Mouse (Mus musculus) cerebellum, adult (tissue): ENCODE results near the gene Tubb5.

Experiments used
- ATAC-seq: cut with Nextera tagmentation; 2 replicates; pipeline ENCODE4 v1.9.2; 2017; ENCODE audit warnings: mild to moderate bottlenecking, moderate library complexity, mixed read lengths; ENCODE audit not compliant: insufficient number of reproducible peaks, low FRiP score, low TSS enrichment

Tubb5 gene

DNA sequence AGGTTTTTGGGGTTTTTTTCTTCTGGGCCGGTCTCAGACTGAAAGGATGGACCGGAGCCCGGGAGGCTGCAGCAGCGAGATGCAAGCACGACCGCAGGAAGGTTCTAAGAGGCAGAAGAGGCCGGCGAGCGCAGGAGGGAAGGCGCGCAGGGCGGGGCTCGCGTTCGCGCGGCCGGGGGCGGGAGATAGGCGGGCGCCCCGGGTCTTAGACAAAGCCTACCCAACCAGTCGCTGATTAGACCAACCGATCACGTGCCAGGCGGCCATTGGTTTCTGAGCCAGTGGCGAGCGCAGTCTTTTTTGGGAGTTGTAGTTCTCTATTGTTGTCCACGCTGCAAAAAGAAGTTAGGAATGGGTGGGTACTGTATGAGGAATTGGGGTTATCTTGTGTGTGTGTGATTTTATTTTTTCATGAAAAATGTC is at the start of gene Tubb5:
Gene Tubb5, minus strand, starts transcription at position 185 of the 423 bp plus-strand sequence.
- peak; percentile 64 for ATAC-seq

DNA sequence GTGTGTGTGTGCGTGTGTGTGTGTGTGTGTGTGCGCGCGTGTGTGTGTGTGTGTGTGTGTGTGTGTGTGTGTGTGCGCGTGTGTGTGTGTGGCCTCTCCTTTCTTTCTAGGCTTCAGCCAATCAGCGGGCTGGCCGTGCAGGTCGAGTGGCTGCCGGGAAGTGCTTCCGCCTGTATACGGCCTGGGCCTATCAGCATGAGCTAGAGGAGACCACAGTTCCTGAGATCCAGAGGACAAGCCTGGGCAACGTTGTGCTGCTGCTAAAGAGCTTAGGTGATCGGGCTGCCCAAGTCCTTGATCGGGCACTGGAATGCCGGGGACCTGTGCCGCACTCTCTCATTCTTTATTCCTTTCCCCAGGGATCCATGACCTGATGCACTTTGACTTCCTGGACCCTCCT is 49.6 kb upstream of the Tubb5 start:
- no peak for ATAC-seq

- no peak for ATAC-seq
Observed at GRCm38 (mm10) chr17:35883777-35884176, 45.7 kb upstream of the Tubb5 start.

GRCm38 (mm10) chr17:35882924-35883323 is 44.8 kb upstream of the Tubb5 start:
- ATAC-seq: no peak

DNA sequence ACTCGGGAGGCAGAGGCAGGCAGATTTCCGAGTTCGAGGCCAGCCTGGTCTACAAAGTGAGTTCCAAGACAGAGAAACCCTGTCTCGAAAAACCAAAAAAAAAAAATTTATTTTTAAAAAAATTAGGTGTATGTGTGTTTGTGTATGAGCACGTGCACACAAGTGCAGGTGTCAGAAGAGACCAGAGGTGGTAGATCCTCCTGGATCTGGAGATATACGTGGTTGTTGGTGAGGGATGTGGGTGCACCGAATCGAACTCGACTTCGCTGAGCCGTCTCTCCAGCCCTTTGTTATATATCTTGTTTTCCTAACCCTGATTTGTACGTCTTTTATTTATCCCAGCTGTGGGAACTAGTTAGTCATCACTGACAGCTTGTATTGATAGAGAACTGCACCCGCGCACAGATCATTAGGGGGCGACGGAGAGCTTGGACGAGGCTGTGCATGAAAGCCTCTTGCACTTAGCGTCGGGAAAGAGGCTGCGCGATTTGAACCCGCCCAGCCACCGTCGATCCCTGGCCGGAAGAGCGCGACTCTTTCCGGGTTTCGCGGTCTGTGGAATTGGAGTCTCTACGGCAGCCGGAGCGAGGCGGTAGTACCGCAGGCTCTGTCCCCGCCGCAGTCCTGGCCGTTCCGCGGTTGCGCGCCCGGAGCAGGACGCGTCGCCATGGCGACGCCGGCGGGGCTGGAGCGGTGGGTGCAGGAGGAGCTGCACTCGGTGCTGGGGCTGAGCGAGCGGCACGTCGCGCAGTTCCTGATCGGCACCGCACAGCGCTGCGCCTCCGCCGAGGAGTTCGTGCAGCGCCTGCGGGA is 41.3 kb upstream of the Tubb5 start, which contains the start of gene Dhx16:
Gene Dhx16, plus strand, starts transcription at position 575 of the 813 bp plus-strand sequence.
- peak; percentile 88 for ATAC-seq

GRCm38 (mm10) chr17:35874721-35875120 is 36.6 kb upstream of the Tubb5 start:
- ATAC-seq: no peak

- peak; percentile 81; the same call in 1 of the 2 replicates for ATAC-seq
Observed at GRCm38 (mm10) chr17:35873774-35874519, 35.8 kb upstream of the Tubb5 start.

GRCm38 (mm10) chr17:35870884-35871696 is 33.0 kb upstream of the Tubb5 start:
- ATAC-seq: no peak

DNA sequence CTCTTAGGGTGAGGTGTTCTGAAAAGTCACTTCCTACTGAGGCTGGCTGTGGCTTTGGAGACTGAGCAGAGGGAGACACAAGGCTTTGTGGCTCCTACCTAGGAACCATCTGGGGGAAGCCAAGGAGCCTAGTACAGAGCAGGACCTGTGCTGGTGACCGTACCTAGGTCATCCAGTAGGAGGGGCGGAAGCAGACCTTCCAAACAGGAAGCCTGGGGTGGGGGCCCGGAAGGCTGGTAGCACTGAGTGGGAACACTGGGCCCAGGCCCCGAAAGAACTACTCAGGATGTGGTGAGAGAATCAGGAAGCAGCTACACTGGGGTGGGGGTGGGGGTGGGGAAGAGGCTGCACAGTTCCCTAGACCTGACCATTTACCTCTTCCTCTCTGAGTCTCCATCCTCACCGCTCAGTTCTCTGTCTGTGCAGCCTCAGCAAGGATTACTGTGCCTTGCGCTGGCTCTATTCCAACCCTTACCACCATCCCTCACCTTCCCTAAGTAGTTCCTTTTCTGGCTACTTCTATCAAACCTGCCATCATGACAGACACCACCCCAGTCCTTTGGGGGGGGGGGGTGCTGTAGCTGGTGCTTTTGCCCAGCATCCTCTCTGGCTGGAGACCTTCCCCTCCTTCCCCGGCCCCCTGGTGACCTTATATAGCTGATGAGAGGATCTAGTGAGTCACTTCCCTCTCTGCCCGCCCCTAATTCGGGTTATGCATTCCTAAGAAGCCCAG is 32.2 kb upstream of the Tubb5 start:
- ATAC-seq: no peak

- no peak for ATAC-seq
Observed at GRCm38 (mm10) chr17:35869346-35870067, 31.4 kb upstream of the Tubb5 start.

DNA sequence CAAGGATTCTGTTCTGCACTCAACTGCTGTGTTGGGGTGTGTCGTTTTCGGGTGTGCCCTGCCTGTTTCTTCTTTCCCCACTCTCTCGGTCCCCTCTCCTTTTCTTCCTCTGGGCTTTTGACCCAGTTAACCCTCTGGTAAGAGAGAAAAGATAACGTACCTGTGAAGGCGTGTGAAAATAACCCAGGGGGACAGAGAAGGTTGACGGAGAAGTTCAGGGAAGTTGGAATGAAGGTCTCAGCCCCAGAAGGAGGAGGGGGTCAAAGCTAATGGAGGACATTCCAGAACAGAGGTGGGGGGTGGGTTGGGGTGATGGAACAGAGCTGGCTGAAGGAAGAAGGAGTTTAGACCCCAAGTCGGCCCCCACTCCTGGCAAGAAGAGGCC is 30.8 kb upstream of the Tubb5 start:
- no peak for ATAC-seq

DNA sequence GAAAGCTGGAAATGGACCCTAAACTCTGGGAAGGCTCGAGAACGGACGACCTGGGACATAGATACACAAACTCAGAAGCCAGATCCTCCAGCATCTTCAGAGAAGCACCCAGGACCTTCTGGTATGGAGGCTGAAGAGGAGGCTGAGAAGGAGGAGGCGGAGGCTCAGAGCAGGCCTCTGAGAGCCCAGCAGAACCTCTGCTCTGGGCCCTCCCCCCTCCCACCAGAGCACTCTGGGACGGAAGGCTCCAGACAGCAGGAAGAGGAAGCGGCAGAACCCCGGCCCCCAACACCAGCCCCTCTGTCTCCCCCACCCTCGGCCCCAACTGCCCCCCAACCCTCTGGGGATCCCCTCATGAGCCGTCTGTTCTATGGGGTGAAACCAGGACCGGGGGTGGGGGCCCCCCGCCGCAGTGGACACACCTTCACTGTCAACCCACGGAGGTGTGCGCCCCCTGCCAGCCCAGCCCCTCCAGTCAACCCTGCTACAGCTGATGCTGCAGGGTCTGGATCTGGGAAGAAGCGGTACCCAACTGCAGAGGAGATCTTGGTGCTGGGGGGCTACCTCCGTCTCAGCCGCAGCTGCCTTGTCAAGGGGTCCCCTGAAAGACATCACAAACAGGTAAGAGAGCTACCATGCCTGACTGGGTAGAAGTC is 30.2 kb upstream of the Tubb5 start:
- no peak for ATAC-seq

DNA sequence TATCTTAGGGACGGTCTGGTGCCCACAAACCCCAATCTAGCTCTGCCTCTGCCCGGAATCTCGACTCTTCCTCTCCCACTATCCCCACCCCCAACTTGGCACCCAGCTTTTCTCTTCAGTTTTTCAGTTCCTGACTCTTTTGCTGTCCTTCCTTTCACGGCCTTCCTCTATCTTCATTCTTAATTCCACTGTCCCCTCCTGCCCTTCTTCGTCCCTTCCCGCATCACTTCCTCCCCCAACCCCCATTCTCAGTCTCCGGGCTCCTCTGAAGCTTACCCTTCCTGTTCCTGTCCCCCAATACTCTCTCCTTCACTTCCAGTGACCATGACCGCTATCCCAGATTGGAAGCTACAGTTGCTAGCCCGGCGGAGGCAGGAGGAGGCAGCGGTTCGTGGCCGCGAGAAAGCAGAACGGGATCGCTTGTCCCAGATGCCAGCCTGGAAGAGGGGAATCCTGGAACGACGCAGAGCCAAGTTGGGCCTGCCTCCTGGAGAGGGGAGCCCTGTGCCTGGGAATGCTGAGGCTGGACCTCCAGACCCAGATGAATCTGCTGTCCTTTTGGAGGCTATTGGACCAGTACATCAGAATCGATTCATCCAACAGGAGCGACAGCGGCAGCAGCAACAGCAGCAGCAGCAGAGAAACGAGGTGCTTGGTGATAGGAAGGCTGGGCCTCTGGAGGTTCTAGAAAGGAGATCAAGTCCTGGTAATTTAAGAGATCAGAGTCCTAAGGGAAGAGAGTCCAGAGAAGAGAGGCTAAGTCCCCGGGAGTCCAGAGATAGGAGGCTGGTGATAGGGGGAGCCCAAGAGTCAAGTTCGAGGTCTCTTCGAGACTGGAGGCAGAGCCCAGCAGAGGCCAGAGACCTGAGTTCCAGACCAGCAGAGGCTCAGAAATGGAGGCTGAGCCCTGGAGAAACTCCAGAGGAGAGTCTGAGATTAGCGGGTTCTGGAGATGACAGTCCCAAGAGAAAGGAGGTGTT is 29.1 kb upstream of the Tubb5 start:
- no peak for ATAC-seq

DNA sequence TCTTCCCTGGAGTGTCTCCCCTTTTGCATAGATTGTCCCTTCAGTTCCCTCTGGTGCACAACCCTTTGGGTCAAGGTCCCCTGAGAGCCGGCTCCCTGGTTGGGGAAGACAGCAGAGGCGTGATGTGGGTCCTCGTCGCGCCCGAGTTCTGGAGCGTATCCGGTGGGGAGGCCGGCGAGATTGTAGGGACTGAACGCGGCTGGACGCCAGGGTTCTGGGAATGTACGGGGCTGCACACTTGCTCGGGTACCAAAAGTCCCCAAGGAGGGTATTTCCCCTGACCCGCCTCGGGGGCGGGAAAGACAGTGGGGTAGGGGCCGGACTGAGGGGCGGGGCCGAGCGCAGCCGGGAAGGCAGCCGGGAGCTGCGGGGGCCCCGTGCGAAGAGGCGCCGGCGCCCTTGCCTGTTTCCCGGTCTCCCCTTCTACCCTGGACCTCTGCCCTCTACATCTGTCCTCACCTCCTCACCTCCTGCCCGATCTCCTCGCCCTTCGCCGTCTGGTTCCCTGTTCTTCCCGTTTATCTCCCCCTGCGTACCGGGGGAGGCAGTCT is 28.2 kb upstream of the Tubb5 start:
- no peak for ATAC-seq

GRCm38 (mm10) chr17:35865481-35866280 is 27.6 kb upstream of the Tubb5 start, which contains the start of gene Ppp1r18:
Gene Ppp1r18, plus strand, starts transcription at chr17:35865593.
- ATAC-seq: no peak

DNA sequence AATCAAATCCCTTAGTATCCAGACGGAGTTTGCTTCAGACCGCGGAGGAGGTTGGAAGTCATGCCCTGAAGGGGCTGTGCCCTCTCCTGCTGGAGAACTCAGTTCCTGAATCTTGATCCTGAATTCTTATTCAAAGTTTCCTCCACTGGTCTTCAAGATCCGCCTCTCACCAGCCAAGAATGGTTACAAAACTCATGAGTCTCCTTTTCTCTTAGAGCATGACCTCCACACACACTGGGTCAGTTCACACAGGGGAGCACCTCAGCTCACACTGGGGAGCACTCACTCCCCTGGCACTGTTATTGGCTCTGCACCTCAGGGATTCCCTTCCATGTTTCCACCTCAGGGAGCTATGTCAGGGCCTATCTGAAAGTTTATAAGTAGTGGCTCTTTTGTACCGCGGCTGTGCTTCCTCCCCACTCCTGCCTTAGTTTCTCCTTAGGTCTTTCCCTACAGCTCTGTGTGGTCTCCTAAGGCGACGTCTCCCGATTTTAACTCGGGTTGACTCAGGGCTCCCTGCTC is 26.8 kb upstream of the Tubb5 start:
- no peak for ATAC-seq
